Mouse (Mus musculus): ENCODE measurements around the gene Ptpn18. TPM values are rescaled to one million over a fixed set of nuclear protein-coding genes. Genes with fewer than 3 reads are reported as not detected.
"Not testable (repeated sequence)": the region's sequence is repeated elsewhere in the genome, so short reads cannot be mapped to it uniquely, and the experiment has no call there.

The Ptpn18 gene
- polyA plus RNA-seq, 1 experiment from 2014 or later = 43.2 TPM

DNA sequence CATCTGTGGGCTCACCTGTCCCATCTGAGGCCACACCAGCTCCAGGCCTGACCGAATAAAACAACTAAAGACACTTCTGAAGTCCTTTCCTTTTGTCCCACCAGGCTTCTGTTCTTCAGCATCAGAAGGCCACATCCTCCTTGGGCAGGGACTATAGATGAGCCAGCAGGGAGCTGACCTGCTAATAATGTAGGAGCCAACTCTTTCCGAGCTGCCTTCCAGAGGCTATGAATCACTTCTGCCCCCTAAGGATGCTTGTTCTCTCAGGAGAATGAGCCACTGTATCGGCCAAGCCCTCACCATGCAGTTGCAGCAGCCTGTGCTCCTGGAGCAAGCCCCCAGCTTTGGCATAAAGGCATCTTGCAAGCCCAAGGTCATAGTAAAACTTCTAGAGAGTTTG, 43.4 kb downstream of the Ptpn18 start:
- H3K9me3 ChIP-seq (ENCODE audit: control insufficient read depth, low read length) = no peaks in the 10 kb centered on the region
- no peak overlapping the region for H3K4me3 ChIP-seq (ENCODE audit: low read length)
- H3K27me3 ChIP-seq (ENCODE audit: control insufficient read depth, insufficient read depth, low read depth, low read length) = no peaks in the 10 kb centered on the region
- no peak overlapping the region for H3K9ac ChIP-seq (ENCODE audit: low read length)
- WGBS = 64% methylated on average over 3 of the region's 3 CpGs
- no peak overlapping the region for H3K27ac ChIP-seq (ENCODE audit: low read length)
- no peak overlapping the region for H3K4me2 ChIP-seq (ENCODE audit: low read depth, low read length)
- no peaks in the 10 kb centered on the region for H3K4me1 ChIP-seq (replicated peaks; ENCODE audit: control insufficient read depth, insufficient read depth, low read length)
- no peaks in the 10 kb centered on the region for H3K36me3 ChIP-seq (ENCODE audit: control insufficient read depth, insufficient read depth, low read length)
- no peak for ATAC-seq (ENCODE audit: low read depth)

DNA sequence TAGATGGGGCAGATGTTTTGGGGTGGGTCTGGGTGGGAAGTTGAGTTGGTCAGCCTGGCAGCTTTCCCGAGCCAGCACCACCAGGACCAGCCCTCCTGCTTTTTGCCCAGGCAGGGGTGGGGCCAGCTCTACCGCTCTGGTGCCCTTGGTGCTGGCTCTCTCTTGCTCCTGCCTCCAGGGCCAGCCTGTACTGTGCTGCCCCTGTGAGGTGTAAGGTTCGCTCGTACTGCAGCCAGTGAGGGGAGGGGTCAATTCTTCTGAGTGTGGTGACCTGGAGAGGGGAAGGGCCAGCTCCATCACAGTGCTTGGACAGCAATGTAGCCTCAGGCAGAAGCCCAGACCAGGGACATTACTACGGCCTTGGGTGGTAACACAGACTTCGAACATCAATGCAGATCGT, 45.7 kb downstream of the Ptpn18 start:
- H3K27me3 ChIP-seq (ENCODE audit: control insufficient read depth, insufficient read depth, low read depth, low read length) = no peaks in the 10 kb centered on the region
- no peak for ATAC-seq (ENCODE audit: low read depth)
- H3K4me2 ChIP-seq (ENCODE audit: low read depth, low read length) = no peak overlapping the region
- WGBS = 57% methylated on average over 7 of the region's 7 CpGs
- no peak overlapping the region for H3K9ac ChIP-seq (ENCODE audit: low read length)
- H3K36me3 ChIP-seq (ENCODE audit: control insufficient read depth, insufficient read depth, low read length) = no peaks in the 10 kb centered on the region
- H3K4me3 ChIP-seq (ENCODE audit: low read length) = no peak overlapping the region
- no peaks in the 10 kb centered on the region for H3K9me3 ChIP-seq (ENCODE audit: control insufficient read depth, low read length)
- H3K4me1 ChIP-seq (replicated peaks; ENCODE audit: control insufficient read depth, insufficient read depth, low read length) = no peaks in the 10 kb centered on the region
- no peak overlapping the region for H3K27ac ChIP-seq (ENCODE audit: low read length)

DNA sequence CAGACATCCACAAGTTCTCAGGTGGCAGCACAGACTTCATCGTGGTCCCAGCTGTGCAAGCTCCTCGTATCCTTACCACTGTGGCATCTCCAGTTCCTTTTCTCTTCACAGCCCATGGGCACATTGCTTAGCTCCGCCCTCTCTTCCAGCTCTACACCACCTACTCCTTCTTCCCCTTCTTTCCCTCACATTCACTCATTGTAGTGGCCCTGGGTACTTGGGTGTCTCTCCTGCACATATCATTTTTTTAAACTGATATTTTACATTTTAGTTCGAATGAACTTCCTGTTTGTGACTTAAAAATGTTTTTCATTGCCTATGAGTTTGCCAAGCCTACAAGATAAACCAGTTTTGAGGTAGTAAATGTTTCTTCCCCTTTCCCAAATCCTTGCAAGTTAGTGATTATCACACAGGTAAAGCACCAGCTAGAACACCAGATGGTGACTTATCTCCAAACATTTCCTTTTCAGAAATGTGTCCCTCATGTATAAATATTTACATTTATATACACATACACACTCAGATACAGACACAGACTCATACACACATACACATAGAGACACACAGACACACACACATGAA, 46.5 kb downstream of the Ptpn18 start:
- Histone ChIP-seq H3K27me3 (ENCODE audit: control insufficient read depth, insufficient read depth, low read depth, low read length) (no peaks in the 10 kb centered on the region), H3K9me3 (ENCODE audit: control insufficient read depth, low read length) (no peaks in the 10 kb centered on the region), H3K4me2 (ENCODE audit: low read depth, low read length) (no peak overlapping the region), H3K4me1 (replicated peaks; ENCODE audit: control insufficient read depth, insufficient read depth, low read length) (no peaks in the 10 kb centered on the region; the same call in 1 of the 2 replicates), H3K9ac (ENCODE audit: low read length) (no peak overlapping the region), H3K27ac (ENCODE audit: low read length) (no peak overlapping the region), H3K36me3 (ENCODE audit: control insufficient read depth, insufficient read depth, low read length) (no peaks in the 10 kb centered on the region), H3K4me3 (ENCODE audit: low read length) (no peak overlapping the region)
- 71% methylated on average over 4 of the region's 4 CpGs for WGBS
- no peak for ATAC-seq (ENCODE audit: low read depth)

DNA sequence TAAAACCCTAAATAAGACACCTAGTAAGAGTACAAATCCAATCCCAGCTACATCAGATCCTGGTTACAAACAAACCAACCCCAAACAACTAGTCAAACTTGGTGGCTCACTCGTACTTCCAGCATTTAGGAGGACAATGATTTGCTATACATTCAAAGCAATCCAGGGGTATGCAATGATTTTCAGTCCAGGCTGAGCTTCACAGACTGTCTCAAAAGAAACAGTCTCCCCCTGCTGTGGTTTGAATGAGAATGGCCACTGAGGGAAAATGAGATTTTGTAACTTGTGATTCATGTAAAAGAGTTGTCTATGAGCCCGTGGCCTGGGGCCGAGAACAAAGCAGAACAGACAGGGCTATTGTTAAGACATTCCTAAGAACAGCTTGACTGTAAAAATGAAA, 48.4 kb downstream of the Ptpn18 start:
- H3K4me2 ChIP-seq (ENCODE audit: low read depth, low read length) = no peak overlapping the region
- H3K9ac ChIP-seq (ENCODE audit: low read length) = no peak overlapping the region
- H3K9me3 ChIP-seq (ENCODE audit: control insufficient read depth, low read length) = no peaks in the 10 kb centered on the region
- 84% methylated on average over 3 of the region's 3 CpGs for WGBS
- no peak overlapping the region for H3K27ac ChIP-seq (ENCODE audit: low read length)
- H3K4me1 ChIP-seq (replicated peaks; ENCODE audit: control insufficient read depth, insufficient read depth, low read length) = no peaks in the 10 kb centered on the region; the same call in 1 of the 2 replicates
- ATAC-seq (ENCODE audit: low read depth) = no peak
- H3K36me3 ChIP-seq (ENCODE audit: control insufficient read depth, insufficient read depth, low read length) = no peaks in the 10 kb centered on the region
- H3K4me3 ChIP-seq (ENCODE audit: low read length) = no peak overlapping the region
- no peaks in the 10 kb centered on the region for H3K27me3 ChIP-seq (ENCODE audit: control insufficient read depth, insufficient read depth, low read depth, low read length)

DNA sequence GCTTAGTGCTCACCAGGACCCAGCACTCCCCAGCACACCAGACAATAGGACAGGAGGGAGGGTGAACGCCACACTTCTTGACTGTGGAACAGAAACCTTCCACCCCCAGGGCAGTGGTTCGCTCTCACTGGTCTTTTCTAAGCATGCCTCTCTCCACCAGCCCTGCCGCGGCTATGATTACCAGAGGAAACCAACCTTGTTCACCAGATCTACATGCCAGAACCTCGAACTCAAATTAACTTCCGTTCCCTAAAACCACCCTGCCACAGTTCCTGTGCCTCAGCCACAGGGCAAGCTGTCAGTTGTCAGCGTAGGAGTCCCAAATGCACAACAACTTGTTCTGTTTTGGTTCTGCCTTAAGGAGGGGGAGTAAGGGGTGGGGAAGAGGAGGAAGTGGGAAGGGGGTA, 51.0 kb downstream of the Ptpn18 start:
- H3K4me2 ChIP-seq (ENCODE audit: low read depth, low read length) = peak overlapping the region; percentile 17
- no peak overlapping the region for H3K9ac ChIP-seq (ENCODE audit: low read length)
- H3K4me3 ChIP-seq (ENCODE audit: low read length) = no peak overlapping the region
- no peak overlapping the region for H3K27ac ChIP-seq (ENCODE audit: low read length)
- no peaks in the 10 kb centered on the region for H3K36me3 ChIP-seq (ENCODE audit: control insufficient read depth, insufficient read depth, low read length)
- no peaks in the 10 kb centered on the region; the same call in 1 of the 2 replicates for H3K4me1 ChIP-seq (replicated peaks; ENCODE audit: control insufficient read depth, insufficient read depth, low read length)
- H3K9me3 ChIP-seq (ENCODE audit: control insufficient read depth, low read length) = no peaks in the 10 kb centered on the region
- no peak for ATAC-seq (ENCODE audit: low read depth)
- H3K27me3 ChIP-seq (ENCODE audit: control insufficient read depth, insufficient read depth, low read depth, low read length) = no peaks in the 10 kb centered on the region
- 10% methylated on average over 7 of the region's 7 CpGs for WGBS

DNA sequence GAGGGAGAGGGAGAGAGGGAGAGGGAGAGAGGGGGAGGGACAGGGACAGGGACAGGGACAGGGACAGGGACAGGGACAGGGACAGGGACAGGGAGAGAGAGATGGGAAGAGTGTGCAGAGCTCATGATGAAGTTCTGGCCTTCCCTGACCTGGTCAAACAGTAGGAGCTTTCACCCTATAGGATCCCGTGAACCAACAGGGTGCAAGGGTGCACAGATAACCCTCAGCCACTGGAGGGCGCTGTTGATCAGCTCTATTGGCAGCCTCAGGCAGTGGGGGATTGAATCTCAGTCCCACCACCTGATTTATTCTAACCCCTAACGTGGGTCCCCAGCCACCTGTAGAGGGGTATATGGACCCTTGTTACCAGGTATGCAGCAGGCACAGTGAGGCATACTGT, 51.5 kb downstream of the Ptpn18 start:
- no peak overlapping the region for H3K27ac ChIP-seq (ENCODE audit: low read length)
- H3K9ac ChIP-seq (ENCODE audit: low read length) = no peak overlapping the region
- no peak overlapping the region for H3K4me3 ChIP-seq (ENCODE audit: low read length)
- no peaks in the 10 kb centered on the region for H3K36me3 ChIP-seq (ENCODE audit: control insufficient read depth, insufficient read depth, low read length)
- no peak for ATAC-seq (ENCODE audit: low read depth)
- H3K4me1 ChIP-seq (replicated peaks; ENCODE audit: control insufficient read depth, insufficient read depth, low read length) = no peaks in the 10 kb centered on the region; the same call in 1 of the 2 replicates
- 3% methylated on average over 3 of the region's 3 CpGs for WGBS
- no peaks in the 10 kb centered on the region for H3K9me3 ChIP-seq (ENCODE audit: control insufficient read depth, low read length)
- H3K27me3 ChIP-seq (ENCODE audit: control insufficient read depth, insufficient read depth, low read depth, low read length) = no peaks in the 10 kb centered on the region
- H3K4me2 ChIP-seq (ENCODE audit: low read depth, low read length) = no peak overlapping the region

DNA sequence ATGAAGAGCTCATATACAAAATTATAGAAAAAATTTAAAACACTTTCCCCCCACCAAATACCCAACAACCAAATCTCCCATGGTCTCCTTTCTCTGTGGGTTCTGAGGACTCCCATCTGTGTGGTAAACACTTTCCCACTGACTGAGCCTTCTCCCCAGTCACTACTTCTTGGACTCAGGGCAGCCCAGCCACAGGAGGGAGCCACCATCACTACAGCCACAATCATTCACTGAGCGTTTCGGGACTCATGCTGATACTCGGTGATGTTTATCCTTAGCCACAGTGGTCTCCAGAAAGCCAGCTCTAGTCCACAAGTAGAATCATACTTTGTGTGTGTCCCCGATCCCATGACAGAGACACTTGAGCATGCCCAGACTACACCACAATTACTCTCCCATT, 53.5 kb downstream of the Ptpn18 start:
- WGBS = 76% methylated on average over 4 of the region's 4 CpGs
- no peaks in the 10 kb centered on the region for H3K9me3 ChIP-seq (ENCODE audit: control insufficient read depth, low read length)

DNA sequence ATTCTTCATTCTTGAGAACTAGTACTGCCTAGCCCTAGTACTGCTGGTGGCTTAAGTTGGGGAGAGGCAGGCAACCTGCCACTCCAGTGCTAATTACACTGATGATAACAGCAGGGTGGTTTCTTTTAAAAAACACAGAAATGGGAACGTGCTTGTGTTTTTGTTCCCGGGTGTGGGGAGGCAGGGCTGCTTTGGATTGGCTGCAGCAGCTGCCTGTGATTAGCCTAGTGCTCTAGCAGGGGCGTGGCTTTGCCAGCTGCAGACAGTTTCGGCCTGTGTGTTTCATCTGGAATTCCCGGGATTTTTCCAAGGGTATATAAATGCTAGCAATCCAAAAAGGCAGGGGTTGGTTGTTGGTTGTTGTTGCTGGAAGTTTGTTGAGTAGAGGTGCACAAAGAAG, 57.0 kb downstream of the Ptpn18 start:
- Histone ChIP-seq H3K4me1 (replicated peaks; ENCODE audit: control insufficient read depth, insufficient read depth, low read length) (no peaks in the 10 kb centered on the region; the same call in 1 of the 2 replicates), H3K9me3 (ENCODE audit: control insufficient read depth, low read length) (no peaks in the 10 kb centered on the region), H3K4me3 (ENCODE audit: low read length) (no peak overlapping the region), H3K27ac (ENCODE audit: low read length) (no peak overlapping the region), H3K9ac (ENCODE audit: low read length) (no peak overlapping the region), H3K36me3 (ENCODE audit: control insufficient read depth, insufficient read depth, low read length) (no peaks in the 10 kb centered on the region), H3K27me3 (ENCODE audit: control insufficient read depth, insufficient read depth, low read depth, low read length) (no peaks in the 10 kb centered on the region), H3K4me2 (ENCODE audit: low read depth, low read length) (0 out of 2 replicates have a peak overlapping the region, but pooled peaks have one; percentile 5)
- no peak for ATAC-seq (ENCODE audit: low read depth)
- WGBS = 13% methylated on average over 5 of the region's 5 CpGs

More for the DNA sequence above, 53.5 kb downstream of the Ptpn18 start:
- no peaks in the 10 kb centered on the region for H3K36me3 ChIP-seq (ENCODE audit: control insufficient read depth, insufficient read depth, low read length)
- no peaks in the 10 kb centered on the region; the same call in 1 of the 2 replicates for H3K4me1 ChIP-seq (replicated peaks; ENCODE audit: control insufficient read depth, insufficient read depth, low read length)
- H3K27ac ChIP-seq (ENCODE audit: low read length) = no peak overlapping the region
- ATAC-seq (ENCODE audit: low read depth) = no peak
- no peak overlapping the region for H3K4me3 ChIP-seq (ENCODE audit: low read length)
- H3K27me3 ChIP-seq (ENCODE audit: control insufficient read depth, insufficient read depth, low read depth, low read length) = no peaks in the 10 kb centered on the region
- H3K4me2 ChIP-seq (ENCODE audit: low read depth, low read length) = no peak overlapping the region
- H3K9ac ChIP-seq (ENCODE audit: low read length) = no peak overlapping the region

DNA sequence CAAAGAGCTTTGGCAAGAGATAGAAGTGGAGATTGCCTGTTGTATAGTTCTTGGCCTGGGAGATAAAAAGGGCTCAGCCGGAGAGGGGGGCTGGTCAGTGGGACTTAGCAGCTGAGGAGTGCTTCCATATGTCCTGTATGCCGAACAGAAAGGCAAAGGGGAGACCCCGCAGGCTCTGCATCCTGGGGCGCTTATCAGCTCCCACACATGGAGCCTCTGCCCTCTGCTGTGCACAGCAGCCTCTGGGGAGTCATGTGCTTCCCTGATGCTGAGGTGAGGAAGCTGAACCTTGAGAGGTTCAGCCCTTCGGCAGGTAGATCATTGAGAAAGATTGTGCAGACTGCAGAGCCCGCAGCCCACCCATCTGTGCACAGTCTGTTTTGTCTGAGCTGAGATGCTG, 57.7 kb downstream of the Ptpn18 start:
- not testable (repeated sequence) for H3K9ac ChIP-seq (ENCODE audit: low read length); H3K27ac ChIP-seq (ENCODE audit: low read length); H3K4me3 ChIP-seq (ENCODE audit: low read length); H3K9me3 ChIP-seq (ENCODE audit: control insufficient read depth, low read length); H3K36me3 ChIP-seq (ENCODE audit: control insufficient read depth, insufficient read depth, low read length); H3K4me1 ChIP-seq (replicated peaks; ENCODE audit: control insufficient read depth, insufficient read depth, low read length); H3K27me3 ChIP-seq (ENCODE audit: control insufficient read depth, insufficient read depth, low read depth, low read length); ATAC-seq (ENCODE audit: low read depth); H3K4me2 ChIP-seq (ENCODE audit: low read depth, low read length)
- 31% methylated on average over 6 of the region's 6 CpGs for WGBS

DNA sequence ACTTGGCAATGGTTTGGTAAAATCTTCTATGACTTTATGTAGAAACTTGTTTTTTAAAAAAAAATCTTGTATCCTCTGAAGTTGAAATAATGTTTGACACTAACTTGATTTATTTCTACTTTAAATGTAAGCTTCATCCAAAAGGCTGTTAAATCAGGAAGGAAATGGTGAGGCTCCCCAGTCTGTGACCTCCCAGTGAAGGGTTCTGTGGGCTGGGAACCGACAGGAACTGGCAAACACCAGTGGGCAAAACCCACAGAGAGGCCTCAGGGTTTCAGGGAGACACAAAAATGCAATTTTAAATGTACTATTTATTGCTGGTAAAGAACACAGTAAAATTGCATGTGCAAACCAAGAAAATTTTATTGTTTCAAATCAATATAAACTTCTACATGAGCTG, 58.2 kb downstream of the Ptpn18 start:
- not testable (repeated sequence) for H3K4me3 ChIP-seq (ENCODE audit: low read length); H3K27ac ChIP-seq (ENCODE audit: low read length); H3K9me3 ChIP-seq (ENCODE audit: control insufficient read depth, low read length); ATAC-seq (ENCODE audit: low read depth); H3K27me3 ChIP-seq (ENCODE audit: control insufficient read depth, insufficient read depth, low read depth, low read length); H3K9ac ChIP-seq (ENCODE audit: low read length); H3K4me2 ChIP-seq (ENCODE audit: low read depth, low read length); H3K36me3 ChIP-seq (ENCODE audit: control insufficient read depth, insufficient read depth, low read length); H3K4me1 ChIP-seq (replicated peaks; ENCODE audit: control insufficient read depth, insufficient read depth, low read length)
- WGBS = 9% methylated on average over 1 of the region's 1 CpGs

Measured in lung, embryonic 16.5 days (tissue).